Mouse (Mus musculus) intestine, embryonic 16.5 days (tissue): ENCODE measurements around the gene Cux2. TPM values are rescaled to one million over a fixed set of nuclear protein-coding genes. Genes with fewer than 3 reads are reported as not detected.

Experiments used
- ATAC-seq: fragments of 200-750 bp; cut with Nextera tagmentation; 2 replicates; pipeline ENCODE4 v1.8.0; 2017; ENCODE audit warnings: moderate TSS enrichment, moderate library complexity
- H3K27ac ChIP-seq: fragments of 300-500 bp; sonication (generic); 2 replicates; pipeline ENCODE4 v1.5.1; 2014; ENCODE audit warnings: mild to moderate bottlenecking, low read length
- H3K27me3 ChIP-seq: fragments of 300-500 bp; sonication (generic); replicated peaks from 2 replicates; pipeline ENCODE4 v1.6.1; 2014; ENCODE audit warnings: low read length, control low read depth, mixed read lengths; ENCODE audit not compliant: control insufficient read depth, insufficient read depth
- H3K36me3 ChIP-seq: fragments of 300-500 bp; sonication (generic); 2 replicates; pipeline ENCODE4 v1.6.1; 2014; ENCODE audit warnings: low read length, control low read depth; ENCODE audit not compliant: control insufficient read depth, insufficient read depth
- H3K4me1 ChIP-seq: fragments of 300-500 bp; sonication (generic); 2 replicates; pipeline ENCODE4 v1.6.1; 2014; ENCODE audit warnings: low read length, control low read depth, mixed read lengths; ENCODE audit not compliant: control insufficient read depth, insufficient read depth
- H3K4me2 ChIP-seq: fragments of 300-500 bp; sonication (generic); 2 replicates; pipeline ENCODE4 v1.6.1; 2014; ENCODE audit warnings: low read depth, low read length, control low read depth
- H3K4me3 ChIP-seq: fragments of 300-500 bp; sonication (generic); 2 replicates; pipeline ENCODE4 v1.5.1; 2014; ENCODE audit warnings: mild to moderate bottlenecking, low read length
- H3K9ac ChIP-seq: fragments of 300-500 bp; sonication (generic); 2 replicates; pipeline ENCODE4 v1.6.1; 2014; ENCODE audit warnings: low read depth, low read length
- H3K9me3 ChIP-seq: fragments of 300-500 bp; sonication (generic); 2 replicates; pipeline ENCODE4 v1.6.1; 2016; ENCODE audit warnings: low read length, control low read depth; ENCODE audit not compliant: control insufficient read depth
- WGBS: fragments of 180-500 bp; shearing (Covaris S2); extraction: QIAGEN DNeasy Blood & Tissue Kit; methylation state at CpG from one replicate; pipeline ENCODE4 v1.1.7; 2014; 5-methylcytosine and 5-hydroxymethylcytosine counted together
- polyA plus RNA-seq: library from polyadenylated mRNA; unstranded; fragments of >200 nt; fragmentation: Nextera tagmentation; extraction: Ambion mirVana; gene quantifications from 2 replicates; pipeline ENCODE4 v1.2.1, GENCODE M21; 2015

Cux2 gene
- 4.3 and 4.8 TPM in 2 replicates for polyA plus RNA-seq

GRCm38 (mm10) chr5:122050017-122050831 lies at the start of gene Cux2:
TSS of gene Cux2 (minus strand) at chr5:122050102.
- Histone ChIP-seq H3K4me3 (peak within 1 kb of the TSS; percentile 82), H3K36me3 (no peaks in the 10 kb centered on the region), H3K27ac (peak within 1 kb of the TSS; percentile 68), H3K9ac (peak within 1 kb of the TSS; percentile 80), H3K9me3 (no peaks in the 10 kb centered on the region), H3K4me1 (peaks cover 26% of the 10 kb centered on the region), H3K27me3 (peaks cover 27% of the 10 kb centered on the region), H3K4me2 (peak within 1 kb of the TSS; percentile 77)
- WGBS = under 1% methylated on average over 79 of the region's 90 CpGs
- ATAC-seq = peak; percentile 87

GRCm38 (mm10) chr5:122094439-122094838 lies 44.5 kb upstream of the Cux2 start:
- Histone ChIP-seq H3K9me3 (no peaks in the 10 kb centered on the region), H3K4me2 (no peak overlapping the region), H3K36me3 (no peaks in the 10 kb centered on the region), H3K27ac (no peak overlapping the region), H3K4me3 (no peak overlapping the region), H3K9ac (no peak overlapping the region), H3K27me3 (no peaks in the 10 kb centered on the region), H3K4me1 (no peaks in the 10 kb centered on the region)
- 86% methylated on average over 10 of the region's 10 CpGs for WGBS
- ATAC-seq = no peak

- Histone ChIP-seq H3K9ac (no peak overlapping the region), H3K4me2 (no peak overlapping the region), H3K27me3 (no peaks in the 10 kb centered on the region), H3K27ac (no peak overlapping the region), H3K9me3 (no peaks in the 10 kb centered on the region), H3K4me1 (no peaks in the 10 kb centered on the region), H3K36me3 (no peaks in the 10 kb centered on the region), H3K4me3 (no peak overlapping the region)
- no peak for ATAC-seq
- WGBS = 83% methylated on average over 14 of the region's 14 CpGs
Observed at GRCm38 (mm10) chr5:122093734-122094133, 43.8 kb upstream of the Cux2 start.

GRCm38 (mm10) chr5:122092794-122093193 lies 42.9 kb upstream of the Cux2 start:
- H3K4me3 ChIP-seq = no peak overlapping the region
- no peaks in the 10 kb centered on the region for H3K36me3 ChIP-seq
- H3K4me2 ChIP-seq = no peak overlapping the region
- ATAC-seq = no peak
- H3K9me3 ChIP-seq = no peaks in the 10 kb centered on the region
- no peak overlapping the region for H3K27ac ChIP-seq
- no peak overlapping the region for H3K9ac ChIP-seq
- 76% methylated on average over 11 of the region's 11 CpGs for WGBS
- H3K27me3 ChIP-seq = no peaks in the 10 kb centered on the region
- no peaks in the 10 kb centered on the region for H3K4me1 ChIP-seq

GRCm38 (mm10) chr5:122091070-122091469 lies 41.2 kb upstream of the Cux2 start:
- Histone ChIP-seq H3K4me2 (no peak overlapping the region), H3K27me3 (no peaks in the 10 kb centered on the region), H3K9ac (no peak overlapping the region), H3K27ac (no peak overlapping the region), H3K36me3 (no peaks in the 10 kb centered on the region), H3K9me3 (no peaks in the 10 kb centered on the region), H3K4me1 (0 out of 2 replicates have a peak, but pooled peaks cover 2% of the 10 kb centered on the region), H3K4me3 (no peak overlapping the region)
- peak; percentile 26; the same call in 1 of the 2 replicates for ATAC-seq
- 18% methylated on average over 15 of the region's 15 CpGs for WGBS

- WGBS = 81% methylated on average over 8 of the region's 8 CpGs
- no peaks in the 10 kb centered on the region for H3K36me3 ChIP-seq
Observed at GRCm38 (mm10) chr5:122089664-122090063, 39.8 kb upstream of the Cux2 start.

GRCm38 (mm10) chr5:122088917-122089316 lies 39.0 kb upstream of the Cux2 start:
- Histone ChIP-seq H3K9ac (no peak overlapping the region), H3K27ac (no peak overlapping the region), H3K36me3 (no peaks in the 10 kb centered on the region), H3K4me2 (no peak overlapping the region), H3K4me1 (0 out of 2 replicates have a peak, but pooled peaks cover 2% of the 10 kb centered on the region), H3K4me3 (no peak overlapping the region), H3K9me3 (no peaks in the 10 kb centered on the region), H3K27me3 (no peaks in the 10 kb centered on the region)
- peak; percentile 81 for ATAC-seq
- WGBS = under 1% methylated on average over 5 of the region's 5 CpGs

More at GRCm38 (mm10) chr5:122089664-122090063, 39.8 kb upstream of the Cux2 start:
- Histone ChIP-seq H3K4me1 (0 out of 2 replicates have a peak, but pooled peaks cover 2% of the 10 kb centered on the region), H3K27me3 (no peaks in the 10 kb centered on the region), H3K4me3 (no peak overlapping the region), H3K9me3 (no peaks in the 10 kb centered on the region), H3K9ac (no peak overlapping the region), H3K4me2 (no peak overlapping the region), H3K27ac (no peak overlapping the region)
- no peak for ATAC-seq

GRCm38 (mm10) chr5:122086121-122086520 lies 36.2 kb upstream of the Cux2 start:
- Histone ChIP-seq H3K4me2 (no peak overlapping the region), H3K4me3 (no peak overlapping the region), H3K36me3 (no peaks in the 10 kb centered on the region), H3K9me3 (no peaks in the 10 kb centered on the region), H3K9ac (no peak overlapping the region), H3K4me1 (0 out of 2 replicates have a peak, but pooled peaks cover 2% of the 10 kb centered on the region), H3K27ac (no peak overlapping the region), H3K27me3 (no peaks in the 10 kb centered on the region)
- ATAC-seq = no peak
- WGBS = 59% methylated on average over 3 of the region's 3 CpGs

- Histone ChIP-seq H3K4me3 (no peak overlapping the region), H3K27me3 (no peaks in the 10 kb centered on the region), H3K9me3 (no peaks in the 10 kb centered on the region), H3K27ac (no peak overlapping the region), H3K36me3 (no peaks in the 10 kb centered on the region), H3K9ac (no peak overlapping the region), H3K4me2 (no peak overlapping the region), H3K4me1 (0 out of 2 replicates have a peak, but pooled peaks cover 2% of the 10 kb centered on the region)
- no peak for ATAC-seq
- WGBS = 69% methylated on average over 7 of the region's 7 CpGs
Observed at GRCm38 (mm10) chr5:122085291-122085690, 35.4 kb upstream of the Cux2 start.
